Mouse (Mus musculus) right cerebral cortex, postnatal 36 days (tissue): ENCODE measurements around the gene Phc3.

ENCODE experiments used
- DNase-seq, 2 experiments: peaks; one replicate each; pipeline ENCODE4 v3.0.0; 2022; ENCODE audit warnings: low spot score in 2 of 2, mixed read lengths in 1 of 2

Phc3 gene

GRCm38 (mm10) chr3:30969104-30969581 is at the start of gene Phc3:
Gene Phc3 (minus strand): TSS chr3:30969415.
- peak; percentile 84 to 85 for DNase-seq

- DNase-seq: no peak
Measured at GRCm38 (mm10) chr3:31017652-31018051, 48.4 kb upstream of the Phc3 start.

- DNase-seq: no peak
Measured at GRCm38 (mm10) chr3:31016594-31017196, 47.5 kb upstream of the Phc3 start.

- no peak for DNase-seq
Measured at GRCm38 (mm10) chr3:31015682-31016443, 46.6 kb upstream of the Phc3 start.

GRCm38 (mm10) chr3:31014374-31014773 is 45.2 kb upstream of the Phc3 start:
- DNase-seq: no peak

GRCm38 (mm10) chr3:31004320-31005209 is 35.4 kb upstream of the Phc3 start:
- no peak for DNase-seq

GRCm38 (mm10) chr3:31001048-31001676 is 31.9 kb upstream of the Phc3 start:
- DNase-seq: no peak

GRCm38 (mm10) chr3:31000018-31000407 is 30.8 kb upstream of the Phc3 start:
- no peak for DNase-seq

GRCm38 (mm10) chr3:30999401-31000017 is 30.3 kb upstream of the Phc3 start:
- no peak for DNase-seq

- DNase-seq: no peak
Measured at GRCm38 (mm10) chr3:30996688-30997014, 27.4 kb upstream of the Phc3 start.

GRCm38 (mm10) chr3:30995899-30996687 is 26.9 kb upstream of the Phc3 start:
- peak; percentile 44 to 48 for DNase-seq

- peak; percentile 86 to 89 for DNase-seq
Measured at GRCm38 (mm10) chr3:30995283-30995898, 26.2 kb upstream of the Phc3 start, which contains the start of gene Prkci. Gene Prkci (plus strand): TSS chr3:30995747.

- no peak for DNase-seq
Measured at GRCm38 (mm10) chr3:30994859-30995258, 25.6 kb upstream of the Phc3 start.

GRCm38 (mm10) chr3:30993066-30993573 is 23.9 kb upstream of the Phc3 start:
- DNase-seq: no peak

- no peak for DNase-seq
Measured at GRCm38 (mm10) chr3:30992161-30992560, 22.9 kb upstream of the Phc3 start.

GRCm38 (mm10) chr3:30987396-30988318 is 18.4 kb upstream of the Phc3 start:
- no peak for DNase-seq

GRCm38 (mm10) chr3:30982924-30983536 is 13.8 kb upstream of the Phc3 start:
- no peak for DNase-seq
